Mouse (Mus musculus) spleen, adult 2 months (tissue): ENCODE measurements around the gene Gpr19. TPM values are rescaled to one million over a fixed set of nuclear protein-coding genes. Genes with fewer than 3 reads are reported as not detected.

Source experiments
- DNase-seq, 2 experiments: peaks; one replicate each; pipeline versions ENCODE4 v3.0.0 to v3.0.0-alpha.2; 2012 to 2021; ENCODE audit warnings: low spot score in 2 of 2, low read depth in 1 of 2
- H3K27ac ChIP-seq: fragments of 200-500 bp; 2 replicates; pipeline ENCODE4 v1.5.1; 2012; ENCODE audit warnings: low read length, inconsistent platforms; ENCODE audit not compliant: insufficient read depth
- H3K27me3 ChIP-seq: fragments of 200-500 bp; 2 replicates; pipeline ENCODE4 v1.6.1; 2012; ENCODE audit warnings: mild to moderate bottlenecking, moderate library complexity, low read length, inconsistent platforms; ENCODE audit not compliant: control insufficient read depth, insufficient read depth
- H3K36me3 ChIP-seq: fragments of 200-500 bp; 2 replicates; pipeline ENCODE4 v1.6.1; 2012; ENCODE audit warnings: mild to moderate bottlenecking, low read length, inconsistent platforms; ENCODE audit not compliant: control insufficient read depth, insufficient read depth
- H3K4me1 ChIP-seq: fragments of 200-500 bp; 2 replicates; pipeline ENCODE4 v1.6.1; 2011; ENCODE audit warnings: inconsistent platforms; ENCODE audit not compliant: control insufficient read depth, insufficient read depth, insufficient read length
- H3K4me3 ChIP-seq: fragments of 200-500 bp; 2 replicates; pipeline ENCODE4 v1.5.1; 2011; ENCODE audit warnings: mild to moderate bottlenecking, inconsistent platforms; ENCODE audit not compliant: insufficient read depth, insufficient read length; ENCODE audit errors: extremely low read depth
- CTCF ChIP-seq: fragments of 200-500 bp; IDR thresholded peaks from 2 replicates; pipeline ENCODE4 v1.5.1; 2011; ENCODE audit warnings: mild to moderate bottlenecking, inconsistent platforms; ENCODE audit not compliant: insufficient read depth, insufficient read length, insufficient replicate concordance; ENCODE audit errors: extremely low read depth
- POLR2A ChIP-seq: fragments of 200-500 bp; IDR thresholded peaks from 2 replicates; pipeline ENCODE4 v1.6.1; 2011; ENCODE audit warnings: low read depth, low read length, inconsistent platforms
- WGBS: fragments of 180-500 bp; shearing (Covaris S2); methylation state at CpG from one replicate; pipeline ENCODE4 v1.1.7; 2018; 5-methylcytosine and 5-hydroxymethylcytosine counted together
- polyA plus RNA-seq: library from polyadenylated mRNA; depleted of rRNA; stranded (reverse); fragments of >200 nt; gene quantifications from 2 replicates; pipeline ENCODE4 v1.2.3, GENCODE M21; 2012

The Gpr19 gene
- polyA plus RNA-seq, 1 experiment, result 6.4 TPM

DNA sequence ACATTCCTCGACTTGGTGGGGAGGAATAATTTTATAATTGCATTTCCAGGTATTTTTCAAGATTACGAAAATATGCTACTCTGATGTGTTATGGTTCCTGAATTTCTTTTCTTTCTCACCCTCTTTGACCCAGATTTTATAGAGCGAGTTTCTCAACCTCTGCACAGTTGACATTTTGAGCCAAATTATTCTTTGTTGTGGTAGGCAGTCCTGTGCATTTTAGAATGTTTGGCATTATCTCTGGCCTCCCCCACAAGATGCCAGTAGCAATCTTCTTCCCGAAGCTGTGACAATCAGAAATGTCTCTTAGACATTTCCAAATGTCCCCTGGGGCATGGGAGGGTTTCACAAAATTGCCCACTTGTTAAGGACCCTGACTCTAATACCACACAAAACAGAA, 25.3 kb upstream of the Gpr19 start:
- Histone ChIP-seq H3K36me3 (peaks cover 13% of the 10 kb centered on the region), H3K27ac (no peak overlapping the region), H3K4me3 (no peak overlapping the region; the same call in 1 of the 2 replicates), H3K27me3 (no peaks in the 10 kb centered on the region), H3K4me1 (peaks cover 2% of the 10 kb centered on the region)
- DNase-seq, result no peak
- WGBS, result 60% methylated on average over 4 of the region's 4 CpGs
- no peak for TF ChIP-seq POLR2A
- TF ChIP-seq CTCF, result no peak

DNA sequence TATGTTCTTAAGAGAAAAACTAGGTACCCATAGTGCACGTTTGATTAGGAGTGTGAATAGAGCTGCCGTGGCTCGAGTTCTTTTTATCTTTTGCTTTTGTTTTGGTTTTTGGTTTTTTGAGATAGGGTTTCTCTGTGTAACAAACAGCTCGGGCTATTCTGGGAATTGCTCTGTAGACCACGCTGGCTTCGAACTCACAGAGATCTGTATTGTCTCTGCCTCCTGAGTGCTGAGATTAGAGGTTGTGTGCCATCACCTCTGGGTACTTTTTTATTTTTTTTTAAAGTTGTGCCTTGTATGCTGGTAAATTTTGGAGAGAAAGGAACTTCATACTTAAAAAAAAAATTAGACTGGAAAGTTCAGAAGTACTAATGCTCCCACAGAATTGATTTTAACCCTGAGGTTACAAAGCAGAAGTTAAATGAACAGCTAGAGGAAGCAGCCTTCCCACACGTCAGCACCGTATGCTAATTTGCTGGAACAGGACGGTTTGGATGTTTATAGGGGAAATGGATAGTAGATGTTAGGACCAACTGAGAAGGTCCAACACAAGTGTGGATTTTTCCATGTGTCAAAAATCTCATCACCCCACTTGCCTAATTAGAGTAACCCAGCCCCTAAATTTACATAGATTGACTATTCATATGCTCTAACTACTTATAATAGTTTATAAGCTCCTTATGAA, 24.3 kb upstream of the Gpr19 start:
- peak overlapping the region; percentile 89 for H3K27ac ChIP-seq
- 6% methylated on average over 9 of the region's 9 CpGs for WGBS
- H3K4me3 ChIP-seq, result peak overlapping the region; percentile 97
- no peak for DNase-seq
- no peaks in the 10 kb centered on the region for H3K27me3 ChIP-seq
- TF ChIP-seq POLR2A, result no peak
- no peak for TF ChIP-seq CTCF
- H3K36me3 ChIP-seq, result peaks cover 13% of the 10 kb centered on the region
- H3K4me1 ChIP-seq, result peaks cover 5% of the 10 kb centered on the region

GRCm38 (mm10) chr6:134921695-134922510, 23.5 kb upstream of the Gpr19 start:
- Histone ChIP-seq H3K27me3 (no peaks in the 10 kb centered on the region), H3K36me3 (peaks cover 13% of the 10 kb centered on the region), H3K4me3 (peak overlapping the region; percentile 97), H3K4me1 (peaks cover 5% of the 10 kb centered on the region), H3K27ac (peak overlapping the region; percentile 89)
- peak in 1 of 2 experiments; percentile 32 for DNase-seq
- no peak for TF ChIP-seq POLR2A
- TF ChIP-seq CTCF, result no peak
- 4% methylated on average over 20 of the region's 20 CpGs for WGBS

DNA sequence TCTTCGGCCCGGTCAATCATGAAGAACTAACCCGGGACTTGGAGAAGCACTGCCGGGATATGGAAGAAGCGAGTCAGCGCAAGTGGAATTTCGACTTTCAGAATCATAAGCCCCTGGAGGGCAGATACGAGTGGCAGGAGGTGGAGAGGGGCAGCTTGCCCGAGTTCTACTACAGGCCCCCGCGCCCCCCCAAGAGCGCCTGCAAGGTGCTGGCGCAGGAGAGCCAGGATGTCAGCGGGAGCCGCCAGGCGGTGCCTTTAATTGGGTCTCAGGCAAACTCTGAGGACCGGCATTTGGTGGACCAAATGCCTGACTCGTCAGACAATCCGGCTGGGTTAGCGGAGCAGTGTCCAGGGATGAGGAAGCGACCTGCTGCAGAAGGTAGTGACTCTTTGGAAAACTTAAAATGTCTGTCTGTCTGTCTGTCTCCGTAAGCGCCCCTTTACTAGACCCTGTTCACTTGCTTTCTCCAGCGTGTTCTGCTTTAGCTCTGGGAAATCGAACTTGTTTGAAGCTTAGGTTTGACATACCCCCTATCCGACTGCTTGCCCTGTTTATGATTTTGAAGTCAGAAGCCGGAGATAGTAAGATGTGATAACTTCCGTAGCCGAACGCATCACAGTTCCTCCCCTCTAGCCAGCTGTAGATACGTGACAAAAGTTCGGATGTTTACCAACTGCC, 22.8 kb upstream of the Gpr19 start:
- Histone ChIP-seq H3K27ac (peak overlapping the region; percentile 100), H3K4me3 (peak overlapping the region; percentile 97), H3K27me3 (no peaks in the 10 kb centered on the region), H3K4me1 (peaks cover 5% of the 10 kb centered on the region), H3K36me3 (peaks cover 13% of the 10 kb centered on the region)
- peak; percentile 38 to 68 for DNase-seq
- TF ChIP-seq POLR2A (peak; percentile 75), CTCF (no peak)
- under 1% methylated on average over 32 of the region's 32 CpGs for WGBS

DNA sequence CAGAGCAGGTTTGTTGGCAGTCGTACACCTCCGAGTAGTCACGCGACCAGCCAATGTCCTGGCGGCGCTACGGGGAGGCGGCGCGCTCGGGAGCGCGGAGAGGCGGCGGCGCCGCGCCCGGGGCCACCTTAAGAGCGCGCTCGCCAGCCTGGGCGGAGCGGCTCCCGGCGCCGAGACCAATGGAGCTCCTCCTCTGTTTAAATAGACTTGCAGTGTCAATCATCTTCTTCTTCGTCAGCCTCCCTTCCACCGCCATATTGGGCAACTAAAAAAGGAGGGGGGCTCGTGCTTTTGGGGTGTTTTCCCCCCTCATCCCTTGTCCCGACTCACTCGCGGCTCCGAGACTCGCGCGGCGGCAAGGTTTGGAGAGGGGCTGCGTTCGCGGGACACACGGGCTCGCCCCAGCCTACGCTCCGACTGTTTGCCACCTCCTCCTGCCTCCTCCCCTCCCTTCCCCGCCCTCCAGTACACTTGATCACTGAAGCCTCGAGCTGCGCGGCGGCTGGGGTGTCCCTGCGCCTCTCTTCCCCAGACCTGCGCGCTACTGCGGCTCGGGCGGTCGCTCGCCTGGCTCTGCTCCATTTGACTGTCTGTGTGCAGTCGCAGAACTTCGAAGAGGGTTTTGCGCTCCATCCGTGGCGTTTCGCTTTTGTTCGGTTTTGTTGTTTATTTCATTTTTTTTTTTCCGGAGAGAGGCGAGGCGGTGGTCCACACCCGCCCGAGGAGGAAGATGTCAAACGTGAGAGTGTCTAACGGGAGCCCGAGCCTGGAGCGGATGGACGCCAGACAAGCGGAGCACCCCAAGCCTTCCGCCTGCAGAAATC, 22.0 kb upstream of the Gpr19 start, which contains the start of gene Cdkn1b:
Gene Cdkn1b, plus strand, starts transcription at position 212 of the 824 bp plus-strand sequence.
- peak within 1 kb of the TSS; percentile 97 for H3K4me3 ChIP-seq
- H3K27me3 ChIP-seq, result no peaks in the 10 kb centered on the region
- peaks cover 5% of the 10 kb centered on the region for H3K4me1 ChIP-seq
- H3K27ac ChIP-seq, result peak within 1 kb of the TSS; percentile 100
- TF ChIP-seq POLR2A (peak; percentile 97), CTCF (no peak)
- peaks cover 13% of the 10 kb centered on the region for H3K36me3 ChIP-seq
- peak; percentile 84 to 86 for DNase-seq
- WGBS, result under 1% methylated on average over 77 of the region's 77 CpGs

- 7% methylated on average over 37 of the region's 37 CpGs for WGBS
- no peak for DNase-seq
- H3K27ac ChIP-seq, result peak overlapping the region; percentile 100
Measured at GRCm38 (mm10) chr6:134919511-134920189, 21.3 kb upstream of the Gpr19 start.

More at GRCm38 (mm10) chr6:134919511-134920189, 21.3 kb upstream of the Gpr19 start:
- Histone ChIP-seq H3K4me3 (peak overlapping the region; percentile 97), H3K27me3 (no peaks in the 10 kb centered on the region), H3K36me3 (peaks cover 13% of the 10 kb centered on the region; the same call in 1 of the 2 replicates), H3K4me1 (peaks cover 5% of the 10 kb centered on the region)
- no peak for TF ChIP-seq CTCF
- TF ChIP-seq POLR2A, result no peak
